Comparison of ENCODE assay signal across 10 mouse cellular contexts in the genomic region with DNA sequence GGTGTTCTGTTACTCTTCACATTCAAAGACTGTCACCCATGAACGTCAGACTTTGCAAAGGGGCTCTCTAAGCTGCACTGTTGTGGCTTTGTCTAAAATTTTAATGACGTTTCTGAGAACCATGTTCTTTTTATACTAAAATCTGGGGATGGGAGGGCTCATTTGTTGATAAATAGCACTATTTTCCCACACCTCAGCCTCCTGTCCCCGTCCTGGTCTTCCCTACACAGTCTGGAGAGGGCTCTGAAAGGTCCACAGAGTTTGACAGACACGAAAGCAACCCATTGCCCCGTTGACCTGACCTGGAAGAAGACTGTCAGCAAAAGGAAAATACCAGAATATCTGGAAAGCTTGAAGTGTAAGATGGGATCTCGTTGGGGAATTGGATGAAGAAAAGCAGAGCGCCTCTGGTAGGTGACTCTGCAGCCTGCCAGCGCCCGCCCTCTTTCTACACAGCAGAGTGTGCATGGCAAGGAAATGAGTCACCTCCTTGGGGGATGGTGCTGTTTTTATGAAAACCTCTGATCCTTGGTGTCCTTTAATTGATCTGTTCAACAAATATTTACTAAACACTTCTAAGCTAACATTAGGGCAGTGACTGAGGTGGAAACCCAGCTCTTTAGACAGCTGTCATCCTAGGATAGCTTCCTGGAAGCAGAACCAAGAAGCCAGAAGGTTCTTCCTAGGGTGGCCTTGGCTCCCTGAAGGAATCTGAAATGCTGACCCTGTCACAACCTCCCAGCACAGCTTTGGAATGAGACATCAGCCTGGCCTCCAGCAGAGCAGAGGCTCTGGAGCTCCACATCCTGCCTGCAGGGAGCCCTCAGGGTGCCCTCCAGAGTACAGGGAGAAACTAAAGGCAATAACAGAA. TPM values are rescaled to one million over a fixed set of nuclear protein-coding genes. Genes with fewer than 3 reads are reported as not detected.
DNase-seq lines count a peak whose midpoint lies in the region; ATAC-seq lines count a peak whose summit lies in the region.
"Had no signal": no experiment of that assay in that cellular context is flagged by ENCODE, and none has a peak within 500 bp of the region (broad histone marks: within the 10 kb centered on the region; RNA-seq: fewer than 3 reads in every experiment).

No protein-coding gene starts in this region.

- 79% methylated on average over 9 of the region's 9 CpGs for WGBS in kidney, embryonic 14.5 days
- 27% methylated on average over 9 of the region's 9 CpGs for WGBS in intestine, embryonic 15.5 days
- 57% methylated on average over 8 of the region's 9 CpGs for WGBS in macrophage (ENCODE audit: missing documents)

- no peaks in the 10 kb centered on the region for H3K4me1 ChIP-seq in kidney, embryonic 14.5 days (ENCODE audit: control insufficient read depth, insufficient read depth, low read length)
- H3K4me1 ChIP-seq in intestine, embryonic 15.5 days (replicated peaks) = peaks cover 5% of the 10 kb centered on the region; the same call in 1 of the 2 replicates

- no peak overlapping the region for H3K4me2 ChIP-seq in kidney, embryonic 14.5 days (replicated peaks; ENCODE audit: low read depth, low read length)
- H3K4me2 ChIP-seq in intestine, embryonic 15.5 days (replicated peaks) = no peak overlapping the region
- H3K4me2 ChIP-seq: hindbrain, embryonic 14.5 days; midbrain, embryonic 11.5 days had no signal

- ATAC-seq in kidney, embryonic 14.5 days (ENCODE audit: low FRiP score, low TSS enrichment) = no peak
- peak; percentile 65; the same call in 1 of the 2 replicates for ATAC-seq in intestine, embryonic 15.5 days
- no peak for ATAC-seq in monocyte, adult 5-6 weeks (replicated peaks; ENCODE audit: insufficient number of reproducible peaks, low FRiP score, low TSS enrichment, poor library complexity, severe bottlenecking)
- no peak for ATAC-seq in CD4-positive, CD25-positive, alpha-beta regulatory T cell, adult 4 months

- no peaks in the 10 kb centered on the region for H3K27me3 ChIP-seq in kidney, embryonic 14.5 days (ENCODE audit: control insufficient read depth, insufficient read depth, low read length)
- no peaks in the 10 kb centered on the region for H3K27me3 ChIP-seq in intestine, embryonic 15.5 days (replicated peaks)

- 0 out of 2 replicates have a peak, but pooled peaks cover 3% of the 10 kb centered on the region for H3K9me3 ChIP-seq in kidney, embryonic 14.5 days (ENCODE audit: control insufficient read depth, low read length)
- H3K9me3 ChIP-seq in intestine, embryonic 15.5 days = no peaks in the 10 kb centered on the region

- H3K4me3 ChIP-seq in kidney, embryonic 14.5 days (ENCODE audit: low read length) = no peak overlapping the region
- no peak overlapping the region for H3K4me3 ChIP-seq in intestine, embryonic 15.5 days (replicated peaks)
- H3K4me3 ChIP-seq in macrophage (ENCODE audit: inconsistent target) = no peak overlapping the region

- H3K9ac ChIP-seq in kidney, embryonic 14.5 days (ENCODE audit: low read depth, low read length) = no peak overlapping the region
- H3K9ac ChIP-seq in intestine, embryonic 15.5 days = no peak overlapping the region
- H3K9ac ChIP-seq: hindbrain, embryonic 14.5 days had no signal

- no peaks in the 10 kb centered on the region for H3K79me2 ChIP-seq in macrophage (ENCODE audit: inconsistent target)

- peak; percentile 18 for DNase-seq in kidney, adult 18-20 months
- peak; percentile 27 for DNase-seq in adrenal gland, postnatal 25 days
- no peak for DNase-seq in spleen, postnatal 14 days (ENCODE audit: low spot score in 2 of 2)

- no peak overlapping the region; the same call in 1 of the 2 replicates for H3K27ac ChIP-seq in kidney, embryonic 14.5 days (ENCODE audit: low read depth, low read length)
- H3K27ac ChIP-seq in intestine, embryonic 15.5 days = 0 out of 2 replicates have a peak overlapping the region, but pooled peaks have one; percentile 6
- H3K27ac ChIP-seq in macrophage = peak overlapping the region; percentile 81
- H3K27ac ChIP-seq: hindbrain, embryonic 14.5 days had no signal

- peaks cover 9% of the 10 kb centered on the region; the same call in 1 of the 2 replicates for H3K36me3 ChIP-seq in kidney, embryonic 14.5 days (ENCODE audit: control insufficient read depth, insufficient read depth, low read length)
- H3K36me3 ChIP-seq in intestine, embryonic 15.5 days = no peaks in the 10 kb centered on the region
- no peaks in the 10 kb centered on the region for H3K36me3 ChIP-seq in macrophage (ENCODE audit: inconsistent target)

RNA-seq across cellular contexts. Expression of a gene that starts 13.6 kb away (rescaled TPM):
- 17.2 and 17.8 TPM in 2 replicates for polyA plus RNA-seq in kidney, embryonic 14.5 days (2014; fragmentation: Nextera tagmentation; extraction: Ambion mirVana)
- total RNA-seq in adrenal gland, postnatal 25 days (2021) = 4.2 and 6.3 TPM in 2 replicates
- 8.8 and 9.6 TPM in 2 replicates for polyA plus RNA-seq in intestine, embryonic 15.5 days (2015; fragmentation: Nextera tagmentation; extraction: Ambion mirVana)
- total RNA-seq in macrophage (2018; cell fraction: chromatin; rRNA removed) = 1 to 10 TPM in 6 of 26 experiments, under 1 TPM in 6, not detected in 14; 0.49 to 4.6 (median 1.0) TPM
- total RNA-seq in macrophage (2018; cell fraction: cytosol; rRNA removed) = 1 to 10 TPM in 13 of 26 experiments, under 1 TPM in 13; 0.12 to 3.4 (median 1.1) TPM
- total RNA-seq in macrophage (2018; cell fraction: nucleus; rRNA removed) = 1 to 10 TPM in 7 of 26 experiments, under 1 TPM in 11, not detected in 8; 0.34 to 9.5 (median 0.81) TPM
- polyA plus RNA-seq in macrophage (2018) = 1.2 to 7.8 TPM (median 2.4 TPM) in 3 replicates
- total RNA-seq in monocyte, adult 5-6 weeks (2017) = not detected in 3 replicates
- polyA plus RNA-seq in CD4-positive, CD25-positive, alpha-beta regulatory T cell, adult 4 months (2017; shearing (Covaris generic)) = not detected

RNA-seq across cellular contexts. Expression of a gene that starts 34.3 kb away (rescaled TPM):
- polyA plus RNA-seq in kidney, embryonic 14.5 days (2014; fragmentation: Nextera tagmentation; extraction: Ambion mirVana) = 0.89 and 1.0 TPM in 2 replicates
- 3.8 and 4.8 TPM in 2 replicates for total RNA-seq in adrenal gland, postnatal 25 days (2021)
- 3.3 and 4.0 TPM in 2 replicates for polyA plus RNA-seq in intestine, embryonic 15.5 days (2015; fragmentation: Nextera tagmentation; extraction: Ambion mirVana)
- 100 to 1,000 TPM in 24 of 26 experiments, 10 to 100 TPM in 2; 65.5 to 328 (median 214) TPM for total RNA-seq in macrophage (2018; cell fraction: chromatin; rRNA removed)
- 10 to 100 TPM in 4 of 26 experiments, 1 to 10 TPM in 22; 2.0 to 13.6 (median 4.9) TPM for total RNA-seq in macrophage (2018; cell fraction: cytosol; rRNA removed)
- 100 to 1,000 TPM in 16 of 26 experiments, 10 to 100 TPM in 10; 30.0 to 258 (median 124) TPM for total RNA-seq in macrophage (2018; cell fraction: nucleus; rRNA removed)
- polyA plus RNA-seq in macrophage (2018) = 5.1 to 26.4 TPM (median 5.5 TPM) in 3 replicates
- total RNA-seq in monocyte, adult 5-6 weeks (2017) = not detected in 3 replicates
- polyA plus RNA-seq in CD4-positive, CD25-positive, alpha-beta regulatory T cell, adult 4 months (2017; shearing (Covaris generic)) = 1 to 10 TPM in 1 of 2 experiments, under 1 TPM in 1; 0.95 to 1.9 TPM

RNA-seq across cellular contexts. Expression of a gene that starts 57.3 kb away (rescaled TPM):
- polyA plus RNA-seq in kidney, embryonic 14.5 days (2014; fragmentation: Nextera tagmentation; extraction: Ambion mirVana) = 0.27 and 0.47 TPM in 2 replicates
- 2.6 and 2.7 TPM in 2 replicates for total RNA-seq in adrenal gland, postnatal 25 days (2021)
- 0.24 and 0.35 TPM in 2 replicates for polyA plus RNA-seq in intestine, embryonic 15.5 days (2015; fragmentation: Nextera tagmentation; extraction: Ambion mirVana)
- total RNA-seq in macrophage (2018; cell fraction: chromatin; rRNA removed) = 100 to 1,000 TPM in 19 of 26 experiments, 10 to 100 TPM in 7; 15.9 to 534 (median 152) TPM
- 100 to 1,000 TPM in 12 of 26 experiments, 10 to 100 TPM in 14; 43.7 to 224 (median 98.7) TPM for total RNA-seq in macrophage (2018; cell fraction: cytosol; rRNA removed)
- total RNA-seq in macrophage (2018; cell fraction: nucleus; rRNA removed) = 100 to 1,000 TPM in 23 of 26 experiments, 10 to 100 TPM in 3; 41.8 to 676 (median 240) TPM
- polyA plus RNA-seq in macrophage (2018) = 63.7 to 152 TPM (median 102 TPM) in 3 replicates
- 0.68 to 0.75 TPM in 2 of 3 replicates, not detected in the other for total RNA-seq in monocyte, adult 5-6 weeks (2017)
- not detected for polyA plus RNA-seq in CD4-positive, CD25-positive, alpha-beta regulatory T cell, adult 4 months (2017; shearing (Covaris generic))

Comparison
In these comparisons a context has a peak if more than half of its experiments do, and no peak if none do; other contexts are left out.
1. DNase-seq: peak in kidney, adult 18-20 months (single experiment) and adrenal gland, postnatal 25 days (single experiment); none in spleen, postnatal 14 days (0 of 2).
2. RNA of a gene that starts 57.3 kb away (polyA plus RNA-seq): 63.7 to 152 TPM in macrophage; 0.27 to 0.47 TPM in kidney, embryonic 14.5 days, 0.24 to 0.35 TPM in intestine, embryonic 15.5 days and not detected in CD4-positive, CD25-positive, alpha-beta regulatory T cell, adult 4 months; every median in the first group is over 10 times any median in the second.